Mouse (Mus musculus): ENCODE measurements around the gene Plxna1. TPM values are rescaled to one million over a fixed set of nuclear protein-coding genes. Genes with fewer than 3 reads are reported as not detected.

The Plxna1 gene
- polyA plus RNA-seq, 1 experiment: 24.3 TPM

DNA sequence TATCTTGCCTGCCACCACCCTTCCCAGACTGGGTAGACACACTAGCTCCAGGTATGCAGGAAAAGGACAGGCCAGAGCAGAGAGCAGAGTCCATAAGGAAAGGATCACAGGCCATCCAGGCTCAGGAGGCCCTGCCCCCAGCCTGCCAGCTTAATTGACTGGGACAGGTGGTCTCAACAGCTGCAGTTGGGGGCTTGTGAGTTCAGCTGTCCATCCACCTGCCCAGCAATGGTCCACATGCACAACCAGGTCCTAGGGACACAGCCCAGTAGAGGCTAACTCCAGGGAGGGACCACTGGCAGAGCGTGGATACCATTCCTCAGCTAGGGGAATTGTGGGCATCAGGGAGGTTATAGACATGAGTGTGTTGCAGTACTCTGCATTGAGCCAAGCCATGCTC lies 16.6 kb downstream of the Plxna1 start:
- no peak overlapping the region for H3K4me3 ChIP-seq (ENCODE audit: low read depth, low read length)
- H3K27me3 ChIP-seq (ENCODE audit: control insufficient read depth, insufficient read depth, low read length): no peaks in the 10 kb centered on the region
- 100% methylated on average over 1 of the region's 1 CpGs for WGBS
- H3K4me1 ChIP-seq (ENCODE audit: control insufficient read depth, insufficient read depth, insufficient read length, low read length): peaks cover 5% of the 10 kb centered on the region; the same call in 1 of the 2 replicates
- peaks cover 2% of the 10 kb centered on the region; the same call in 1 of the 2 replicates for H3K36me3 ChIP-seq (ENCODE audit: control insufficient read depth, insufficient read depth, low read length)
- TF ChIP-seq POLR2A (IDR thresholded peaks at IDR 0.05; ENCODE audit: low read depth, low read length) (no peak), CTCF (IDR thresholded peaks at IDR 0.05; ENCODE audit: extremely low read depth, insufficient read length, insufficient replicate concordance, low read depth, low read length) (no peak)
- H3K27ac ChIP-seq (ENCODE audit: insufficient read depth, low read depth, low read length): no peak overlapping the region

DNA sequence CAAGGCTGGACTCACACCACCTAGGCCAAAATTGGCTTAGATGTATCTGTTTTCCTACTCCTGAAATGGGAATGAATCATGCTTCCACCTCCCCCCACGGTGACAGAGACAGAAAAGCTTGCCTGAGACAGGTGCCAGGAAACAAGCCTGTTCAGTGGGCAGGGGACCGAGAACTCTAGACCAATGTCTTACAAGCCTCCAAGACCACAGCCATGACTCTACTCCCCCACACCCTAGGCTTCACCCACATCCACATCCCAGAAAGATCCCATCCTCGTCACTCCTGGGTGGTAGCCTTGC lies 17.0 kb downstream of the Plxna1 start:
- H3K36me3 ChIP-seq (ENCODE audit: control insufficient read depth, insufficient read depth, low read length): peaks cover 4% of the 10 kb centered on the region

DNA sequence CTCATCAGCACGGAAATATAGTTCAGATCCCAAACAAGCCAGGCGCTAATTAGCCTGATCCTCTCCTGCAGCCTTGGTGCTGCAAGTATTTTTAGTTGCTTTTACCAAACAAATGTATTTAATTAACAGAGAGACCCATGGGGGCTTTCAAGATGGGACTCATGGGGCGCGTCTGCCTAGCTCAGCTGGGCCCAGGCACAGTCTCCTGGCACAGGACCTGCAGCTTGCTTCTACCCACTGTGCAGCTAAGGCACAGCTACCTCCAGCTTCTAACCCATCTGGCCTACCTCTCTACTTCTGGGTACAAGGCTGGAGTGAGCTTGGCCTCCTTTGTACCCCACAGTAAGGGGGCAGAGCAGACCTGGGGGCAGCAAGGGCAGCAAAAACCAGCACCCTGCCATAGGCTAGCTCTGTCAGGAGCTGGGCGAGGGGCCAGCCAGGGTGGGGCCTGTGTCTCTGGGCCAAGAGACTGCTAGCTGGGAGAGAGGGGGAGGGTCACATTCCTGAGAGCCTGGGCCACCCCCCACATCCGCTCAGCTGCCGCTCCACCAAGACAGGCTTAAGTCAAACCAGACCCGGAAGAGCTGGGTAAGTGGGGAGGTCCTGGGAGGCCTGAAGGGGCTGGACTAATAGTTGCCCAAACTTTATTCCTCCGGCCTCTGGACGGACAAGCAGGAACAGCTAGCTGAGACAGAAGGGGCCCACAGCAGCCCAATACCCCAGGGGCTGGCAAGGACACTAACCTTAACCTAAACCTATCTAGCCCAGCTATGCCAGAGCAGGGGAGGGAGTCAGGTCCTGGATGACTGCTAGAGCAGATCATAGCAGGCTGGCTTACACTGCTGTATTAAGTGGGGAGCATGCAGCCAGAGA lies 17.6 kb downstream of the Plxna1 start:
- Histone ChIP-seq H3K36me3 (ENCODE audit: control insufficient read depth, insufficient read depth, low read length) (peaks cover 9% of the 10 kb centered on the region), H3K4me1 (ENCODE audit: control insufficient read depth, insufficient read depth, insufficient read length, low read length) (peaks cover 5% of the 10 kb centered on the region; the same call in 1 of the 2 replicates), H3K27me3 (ENCODE audit: control insufficient read depth, insufficient read depth, low read length) (no peaks in the 10 kb centered on the region), H3K27ac (ENCODE audit: insufficient read depth, low read depth, low read length) (peak overlapping the region; percentile 3; the same call in 1 of the 2 replicates), H3K4me3 (ENCODE audit: low read depth, low read length) (no peak overlapping the region)
- WGBS: 74% methylated on average over 10 of the region's 10 CpGs
- no peak for TF ChIP-seq POLR2A (IDR thresholded peaks at IDR 0.05; ENCODE audit: low read depth, low read length)
- TF ChIP-seq CTCF (IDR thresholded peaks at IDR 0.05; ENCODE audit: extremely low read depth, insufficient read length, insufficient replicate concordance, low read depth, low read length): no peak

More for the DNA sequence above, 17.0 kb downstream of the Plxna1 start:
- WGBS: 72% methylated on average over 3 of the region's 3 CpGs
- Histone ChIP-seq H3K27ac (ENCODE audit: insufficient read depth, low read depth, low read length) (peak overlapping the region; percentile 3; the same call in 1 of the 2 replicates), H3K4me1 (ENCODE audit: control insufficient read depth, insufficient read depth, insufficient read length, low read length) (peaks cover 5% of the 10 kb centered on the region; the same call in 1 of the 2 replicates), H3K4me3 (ENCODE audit: low read depth, low read length) (no peak overlapping the region), H3K27me3 (ENCODE audit: control insufficient read depth, insufficient read depth, low read length) (no peaks in the 10 kb centered on the region)
- no peak for TF ChIP-seq CTCF (IDR thresholded peaks at IDR 0.05; ENCODE audit: extremely low read depth, insufficient read length, insufficient replicate concordance, low read depth, low read length)
- no peak for TF ChIP-seq POLR2A (IDR thresholded peaks at IDR 0.05; ENCODE audit: low read depth, low read length)

DNA sequence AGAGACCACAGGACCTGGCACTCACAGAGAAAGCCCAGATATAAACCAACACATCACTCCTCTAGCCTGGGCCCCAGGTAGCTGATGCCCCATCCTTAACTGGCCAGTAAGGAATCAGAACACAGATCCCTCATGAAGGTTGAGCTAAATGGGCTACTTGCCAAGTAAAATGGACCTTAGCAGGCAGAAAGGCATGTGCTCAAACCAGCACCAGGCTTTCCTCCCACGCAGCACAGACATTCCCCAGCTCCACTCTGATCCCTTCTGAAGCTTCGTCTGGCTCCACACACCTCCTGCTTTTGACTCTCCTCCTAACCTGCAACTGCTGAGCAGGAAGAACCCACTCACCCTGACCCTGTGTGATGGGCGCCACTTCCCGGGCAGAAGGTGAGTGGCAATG lies 20.4 kb downstream of the Plxna1 start:
- H3K36me3 ChIP-seq (ENCODE audit: control insufficient read depth, insufficient read depth, low read length): peaks cover 11% of the 10 kb centered on the region
- TF ChIP-seq POLR2A (IDR thresholded peaks at IDR 0.05; ENCODE audit: low read depth, low read length) (no peak), CTCF (IDR thresholded peaks at IDR 0.05; ENCODE audit: extremely low read depth, insufficient read length, insufficient replicate concordance, low read depth, low read length) (no peak)
- WGBS: 89% methylated on average over 4 of the region's 4 CpGs

DNA sequence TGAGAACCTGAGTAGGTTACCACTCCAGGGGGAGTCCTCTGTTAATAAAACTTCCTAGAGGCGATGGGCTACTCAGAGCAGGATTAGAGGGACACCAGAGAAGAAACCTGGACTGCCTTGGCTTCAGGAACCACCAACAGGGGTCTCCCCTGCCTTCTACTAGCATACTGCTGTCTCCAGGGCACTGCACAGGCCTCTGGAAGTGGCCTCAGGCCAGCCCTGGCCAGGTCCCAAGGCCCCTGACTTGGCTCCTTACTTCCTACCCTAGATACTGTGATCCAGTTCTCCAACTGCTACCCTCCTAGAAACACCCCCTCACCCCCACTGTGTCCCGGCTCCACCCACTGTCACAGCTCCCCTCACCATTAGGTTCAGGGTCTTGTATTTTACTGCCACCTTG lies 23.0 kb downstream of the Plxna1 start:
- no peak overlapping the region for H3K4me3 ChIP-seq (ENCODE audit: low read depth, low read length)
- WGBS: 76% methylated on average over 2 of the region's 2 CpGs
- peaks cover 12% of the 10 kb centered on the region for H3K36me3 ChIP-seq (ENCODE audit: control insufficient read depth, insufficient read depth, low read length)
- H3K27ac ChIP-seq (ENCODE audit: insufficient read depth, low read depth, low read length): no peak overlapping the region
- no peaks in the 10 kb centered on the region for H3K27me3 ChIP-seq (ENCODE audit: control insufficient read depth, insufficient read depth, low read length)
- H3K4me1 ChIP-seq (ENCODE audit: control insufficient read depth, insufficient read depth, insufficient read length, low read length): no peaks in the 10 kb centered on the region
- TF ChIP-seq POLR2A (IDR thresholded peaks at IDR 0.05; ENCODE audit: low read depth, low read length) (no peak), CTCF (IDR thresholded peaks at IDR 0.05; ENCODE audit: extremely low read depth, insufficient read length, insufficient replicate concordance, low read depth, low read length) (no peak)

More for the DNA sequence above, 20.4 kb downstream of the Plxna1 start:
- H3K4me1 ChIP-seq (ENCODE audit: control insufficient read depth, insufficient read depth, insufficient read length, low read length): peaks cover 5% of the 10 kb centered on the region; the same call in 1 of the 2 replicates
- H3K4me3 ChIP-seq (ENCODE audit: low read depth, low read length): no peak overlapping the region
- no peaks in the 10 kb centered on the region for H3K27me3 ChIP-seq (ENCODE audit: control insufficient read depth, insufficient read depth, low read length)
- H3K27ac ChIP-seq (ENCODE audit: insufficient read depth, low read depth, low read length): no peak overlapping the region

DNA sequence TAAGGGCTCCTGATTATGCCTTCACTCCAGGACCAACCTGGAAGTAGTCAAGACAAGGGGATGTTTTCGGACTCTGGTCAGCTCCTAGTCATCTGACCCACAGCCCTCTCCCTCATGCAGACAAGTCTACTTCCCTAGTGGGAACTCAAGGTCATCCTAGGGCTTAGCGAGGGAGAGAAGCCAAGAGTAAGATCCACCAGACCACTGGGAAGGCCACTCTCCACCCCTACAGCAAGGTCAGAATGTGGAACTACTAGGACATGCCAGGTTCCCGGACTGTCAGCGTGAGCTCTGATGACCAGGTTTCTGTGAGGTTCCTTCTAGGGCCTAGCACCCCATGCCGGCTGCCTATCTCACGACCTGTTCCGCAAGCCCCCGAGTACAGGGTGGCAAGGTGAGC lies 23.7 kb downstream of the Plxna1 start:
- 94% methylated on average over 8 of the region's 8 CpGs for WGBS
- H3K27ac ChIP-seq (ENCODE audit: insufficient read depth, low read depth, low read length): no peak overlapping the region
- no peaks in the 10 kb centered on the region for H3K27me3 ChIP-seq (ENCODE audit: control insufficient read depth, insufficient read depth, low read length)
- H3K4me3 ChIP-seq (ENCODE audit: low read depth, low read length): no peak overlapping the region
- TF ChIP-seq POLR2A (IDR thresholded peaks at IDR 0.05; ENCODE audit: low read depth, low read length) (no peak), CTCF (IDR thresholded peaks at IDR 0.05; ENCODE audit: extremely low read depth, insufficient read length, insufficient replicate concordance, low read depth, low read length) (no peak)
- no peaks in the 10 kb centered on the region for H3K4me1 ChIP-seq (ENCODE audit: control insufficient read depth, insufficient read depth, insufficient read length, low read length)
- peaks cover 12% of the 10 kb centered on the region for H3K36me3 ChIP-seq (ENCODE audit: control insufficient read depth, insufficient read depth, low read length)

DNA sequence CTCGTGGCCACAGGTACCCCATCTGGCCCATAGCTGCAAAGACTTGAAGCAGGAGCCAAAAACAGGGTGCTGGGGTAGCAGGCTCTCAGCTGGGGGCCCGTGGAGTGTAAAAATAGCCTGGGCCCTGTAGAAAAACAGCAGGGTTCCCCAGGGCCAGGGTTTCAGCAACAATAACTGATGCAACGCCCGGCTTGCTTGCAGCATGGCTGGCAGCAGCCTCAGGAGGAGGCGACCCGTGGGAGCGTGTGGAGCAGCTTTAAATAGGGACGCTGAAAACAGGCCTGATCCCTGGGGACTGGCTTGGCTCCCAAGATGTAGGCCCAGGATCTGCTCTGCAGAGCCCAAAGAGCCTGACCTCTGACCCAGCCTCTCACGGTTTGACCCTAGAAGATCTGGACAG lies 24.8 kb downstream of the Plxna1 start:
- Histone ChIP-seq H3K27ac (ENCODE audit: insufficient read depth, low read depth, low read length) (no peak overlapping the region), H3K36me3 (ENCODE audit: control insufficient read depth, insufficient read depth, low read length) (peaks cover 14% of the 10 kb centered on the region), H3K27me3 (ENCODE audit: control insufficient read depth, insufficient read depth, low read length) (no peaks in the 10 kb centered on the region), H3K4me1 (ENCODE audit: control insufficient read depth, insufficient read depth, insufficient read length, low read length) (no peaks in the 10 kb centered on the region), H3K4me3 (ENCODE audit: low read depth, low read length) (no peak overlapping the region)
- TF ChIP-seq CTCF (IDR thresholded peaks at IDR 0.05; ENCODE audit: extremely low read depth, insufficient read length, insufficient replicate concordance, low read depth, low read length) (no peak), POLR2A (IDR thresholded peaks at IDR 0.05; ENCODE audit: low read depth, low read length) (no peak)
- 90% methylated on average over 9 of the region's 9 CpGs for WGBS
